Mouse (Mus musculus) neural tube, embryonic 12.5 days (tissue): ENCODE measurements around the gene Sdk2. TPM values are rescaled to one million over a fixed set of nuclear protein-coding genes. Genes with fewer than 3 reads are reported as not detected.
A peak's percentile ranks its signal among the peaks of the same experiment; 100 is the strongest.

ENCODE experiments used
- ATAC-seq: fragments of 200-750 bp; cut with Nextera tagmentation; 2 replicates; pipeline ENCODE4 v1.8.0; 2017; ENCODE audit warnings: low read depth, mild to moderate bottlenecking, moderate TSS enrichment, moderate library complexity; ENCODE audit not compliant: low FRiP score
- H3K27ac ChIP-seq: fragments of 300-500 bp; sonication (generic); 2 replicates; pipeline ENCODE4 v1.5.1; 2016
- H3K27me3 ChIP-seq: fragments of 300-500 bp; sonication (generic); replicated peaks from 2 replicates; pipeline ENCODE4 v1.6.1; 2016; ENCODE audit warnings: mild to moderate bottlenecking
- H3K36me3 ChIP-seq: fragments of 300-500 bp; sonication (generic); 2 replicates; pipeline ENCODE4 v1.6.1; 2016; ENCODE audit warnings: mild to moderate bottlenecking
- H3K4me1 ChIP-seq: fragments of 300-500 bp; sonication (generic); 2 replicates; pipeline ENCODE4 v1.6.1; 2016
- H3K4me2 ChIP-seq: fragments of 300-500 bp; sonication (generic); replicated peaks from 2 replicates; pipeline ENCODE4 v1.6.1; 2016; ENCODE audit warnings: mild to moderate bottlenecking
- H3K4me3 ChIP-seq: fragments of 300-500 bp; sonication (generic); 2 replicates; pipeline ENCODE4 v1.5.1; 2016
- H3K9ac ChIP-seq: fragments of 300-500 bp; sonication (generic); 2 replicates; pipeline ENCODE4 v1.6.1; 2016; ENCODE audit warnings: mild to moderate bottlenecking
- H3K9me3 ChIP-seq: fragments of 300-500 bp; sonication (generic); 2 replicates; pipeline ENCODE4 v1.6.1; 2016; ENCODE audit warnings: mild to moderate bottlenecking
- WGBS: fragments of 180-500 bp; shearing (Covaris S2); methylation state at CpG from one replicate; pipeline ENCODE4 v1.1.7; 2016; 5-methylcytosine and 5-hydroxymethylcytosine counted together
- polyA plus RNA-seq: library from polyadenylated mRNA; unstranded; fragments of >200 nt; fragmentation: Nextera tagmentation; extraction: Ambion mirVana; gene quantifications from 2 replicates; pipeline ENCODE4 v1.2.1, GENCODE M21; 2016

The Sdk2 gene
- polyA plus RNA-seq, 1 experiment from 2014 or later = 7.1 TPM

GRCm38 (mm10) chr11:113867066-113867465 is 199.8 kb downstream of the Sdk2 start:
- Histone ChIP-seq H3K9ac (no peak overlapping the region), H3K4me1 (0 out of 2 replicates have a peak, but pooled peaks cover 3% of the 10 kb centered on the region), H3K4me3 (no peak overlapping the region), H3K4me2 (no peak overlapping the region), H3K36me3 (no peaks in the 10 kb centered on the region), H3K27me3 (no peaks in the 10 kb centered on the region), H3K27ac (no peak overlapping the region), H3K9me3 (no peaks in the 10 kb centered on the region)
- 88% methylated on average over 8 of the region's 8 CpGs for WGBS
- ATAC-seq = no peak

DNA sequence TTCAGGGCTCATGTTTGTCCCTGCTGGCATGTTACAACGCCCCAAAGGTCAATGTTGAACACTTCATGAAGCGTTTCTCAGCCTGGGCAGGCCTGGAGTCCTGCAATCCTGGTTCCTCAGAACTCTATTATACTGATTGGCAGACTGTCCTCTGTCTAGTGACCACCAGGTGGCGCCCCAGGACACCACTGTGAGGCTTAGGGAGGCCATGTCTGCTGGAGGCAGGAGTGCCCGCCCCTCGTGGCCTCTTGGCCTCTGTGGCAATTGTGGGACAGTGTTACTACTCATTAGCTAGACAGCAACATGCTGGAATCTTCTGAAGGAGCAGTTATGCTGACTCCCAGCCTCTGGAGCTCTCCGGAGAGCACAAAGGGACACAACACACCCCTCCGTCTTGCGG is 201.2 kb downstream of the Sdk2 start:
- H3K4me2 ChIP-seq = no peak overlapping the region
- H3K27ac ChIP-seq = no peak overlapping the region
- 0 out of 2 replicates have a peak, but pooled peaks cover 3% of the 10 kb centered on the region for H3K4me1 ChIP-seq
- no peaks in the 10 kb centered on the region for H3K27me3 ChIP-seq
- H3K9ac ChIP-seq = no peak overlapping the region
- no peak overlapping the region for H3K4me3 ChIP-seq
- WGBS = 35% methylated on average over 8 of the region's 8 CpGs
- H3K36me3 ChIP-seq = no peaks in the 10 kb centered on the region
- no peaks in the 10 kb centered on the region for H3K9me3 ChIP-seq
- ATAC-seq = peak; percentile 72; the same call in 1 of the 2 replicates

- Histone ChIP-seq H3K27ac (no peak overlapping the region), H3K9me3 (no peaks in the 10 kb centered on the region), H3K9ac (no peak overlapping the region), H3K4me3 (no peak overlapping the region), H3K36me3 (peaks cover 10% of the 10 kb centered on the region; the same call in 1 of the 2 replicates), H3K27me3 (no peaks in the 10 kb centered on the region), H3K4me1 (0 out of 2 replicates have a peak, but pooled peaks cover 3% of the 10 kb centered on the region), H3K4me2 (no peak overlapping the region)
- ATAC-seq = no peak
- 78% methylated on average over 5 of the region's 5 CpGs for WGBS
These were observed 203.4 kb downstream of the Sdk2 start for GRCm38 (mm10) chr11:113863408-113863807.

DNA sequence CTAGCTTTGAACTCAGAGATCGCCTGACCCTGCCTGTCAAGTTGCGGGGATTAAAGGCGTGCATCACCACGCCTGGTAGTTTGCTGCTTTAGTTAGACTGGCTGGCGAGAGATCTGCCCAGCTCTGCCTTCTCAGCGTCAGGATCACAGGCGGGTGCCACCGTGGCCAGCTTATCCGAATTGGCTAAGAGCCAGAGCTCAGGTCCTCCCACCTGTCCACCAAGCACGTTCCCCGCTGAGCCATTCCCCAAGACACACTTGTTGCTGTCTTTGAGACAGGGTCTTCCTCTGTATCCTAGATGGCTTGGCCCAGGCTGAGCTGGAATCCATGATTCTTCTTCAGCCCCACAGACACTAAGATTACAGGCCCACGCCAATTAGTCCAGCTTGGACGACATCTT is 211.2 kb downstream of the Sdk2 start:
- Histone ChIP-seq H3K4me3 (no peak overlapping the region), H3K27ac (no peak overlapping the region), H3K27me3 (no peaks in the 10 kb centered on the region), H3K36me3 (peaks cover 21% of the 10 kb centered on the region), H3K4me2 (no peak overlapping the region), H3K9ac (no peak overlapping the region), H3K4me1 (no peaks in the 10 kb centered on the region), H3K9me3 (no peaks in the 10 kb centered on the region)
- 90% methylated on average over 13 of the region's 13 CpGs for WGBS
- ATAC-seq = no peak

GRCm38 (mm10) chr11:113851750-113852149 is 215.1 kb downstream of the Sdk2 start:
- Histone ChIP-seq H3K9me3 (no peaks in the 10 kb centered on the region), H3K9ac (no peak overlapping the region)
- 92% methylated on average over 8 of the region's 8 CpGs for WGBS

DNA sequence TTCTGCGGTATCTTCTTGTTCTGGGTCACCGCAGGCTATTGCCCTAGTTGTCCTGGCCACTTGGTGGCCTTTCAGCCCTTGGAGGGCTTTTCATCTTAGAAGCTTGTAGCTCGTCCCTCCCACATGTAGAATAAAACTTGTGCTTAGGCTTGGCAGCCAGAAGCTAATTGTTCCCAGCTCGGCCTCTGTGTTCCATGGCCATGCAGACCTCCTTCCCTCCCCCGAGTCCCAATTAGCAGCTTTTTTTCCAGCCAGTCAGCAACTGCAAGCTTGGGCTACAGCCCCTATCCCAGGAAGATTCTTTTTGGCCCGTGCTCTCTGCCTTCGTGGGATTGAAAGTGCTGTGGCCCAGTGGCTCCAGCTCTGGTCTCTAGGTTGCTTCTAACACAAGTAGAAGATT is 217.5 kb downstream of the Sdk2 start:
- Histone ChIP-seq H3K4me3 (no peak overlapping the region), H3K27ac (no peak overlapping the region), H3K4me2 (no peak overlapping the region), H3K27me3 (no peaks in the 10 kb centered on the region), H3K36me3 (no peaks in the 10 kb centered on the region), H3K9ac (no peak overlapping the region), H3K9me3 (no peaks in the 10 kb centered on the region), H3K4me1 (no peaks in the 10 kb centered on the region)
- 65% methylated on average over 7 of the region's 7 CpGs for WGBS
- ATAC-seq = no peak

More at GRCm38 (mm10) chr11:113851750-113852149, 215.1 kb downstream of the Sdk2 start:
- no peak overlapping the region for H3K4me3 ChIP-seq
- H3K36me3 ChIP-seq = peaks cover 7% of the 10 kb centered on the region
- no peaks in the 10 kb centered on the region for H3K27me3 ChIP-seq
- no peak overlapping the region for H3K27ac ChIP-seq
- H3K4me2 ChIP-seq = no peak overlapping the region
- no peak for ATAC-seq
- no peaks in the 10 kb centered on the region for H3K4me1 ChIP-seq

DNA sequence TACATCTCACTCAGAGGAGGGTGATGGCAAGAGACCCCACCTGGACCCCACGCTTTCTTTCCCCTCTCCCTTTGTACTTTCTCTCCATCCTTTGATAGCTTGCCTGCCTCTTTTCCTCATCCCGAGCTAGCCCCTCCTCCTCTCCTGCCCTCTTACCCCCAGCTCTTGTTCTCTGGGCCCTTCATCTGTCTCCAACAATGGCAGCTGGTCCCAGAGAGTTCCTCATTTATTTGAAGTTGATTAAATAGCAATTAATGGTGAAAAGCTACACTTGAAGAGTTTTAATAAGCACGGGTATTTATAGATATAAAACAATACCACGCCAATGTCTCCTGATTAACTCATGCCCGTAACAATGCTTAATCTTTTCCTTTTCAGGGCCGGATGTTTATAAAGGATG is 222.9 kb downstream of the Sdk2 start:
- H3K9ac ChIP-seq = no peak overlapping the region
- no peaks in the 10 kb centered on the region for H3K9me3 ChIP-seq
- no peak for ATAC-seq
- 65% methylated on average over 6 of the region's 6 CpGs for WGBS
- no peak overlapping the region for H3K4me3 ChIP-seq
- no peaks in the 10 kb centered on the region for H3K4me1 ChIP-seq
- H3K27me3 ChIP-seq = no peaks in the 10 kb centered on the region
- no peak overlapping the region for H3K27ac ChIP-seq
- H3K36me3 ChIP-seq = peaks cover 11% of the 10 kb centered on the region
- no peak overlapping the region for H3K4me2 ChIP-seq

DNA sequence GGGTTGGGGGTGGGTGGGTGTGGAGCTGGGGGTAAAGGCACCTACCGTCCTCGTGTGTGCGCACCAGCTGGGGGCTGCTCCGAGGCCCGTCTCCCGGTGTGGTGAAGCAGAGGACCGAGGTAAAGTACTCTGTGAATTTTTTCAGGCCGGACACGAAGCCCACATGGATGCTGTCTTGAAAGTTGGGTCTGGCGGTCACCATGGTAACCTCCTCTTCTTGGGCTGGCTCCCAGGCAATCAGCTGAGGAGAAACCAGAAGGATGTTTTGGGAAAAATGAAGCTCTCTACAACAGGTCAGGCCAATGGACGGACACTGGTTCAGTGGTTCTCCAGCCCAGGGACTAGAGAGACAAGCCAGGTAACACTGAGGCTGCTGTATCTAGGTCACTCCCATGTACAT is 224.0 kb downstream of the Sdk2 start:
- Histone ChIP-seq H3K4me3 (no peak overlapping the region), H3K4me1 (no peaks in the 10 kb centered on the region), H3K4me2 (no peak overlapping the region), H3K27me3 (no peaks in the 10 kb centered on the region), H3K36me3 (peaks cover 13% of the 10 kb centered on the region), H3K9me3 (no peaks in the 10 kb centered on the region), H3K27ac (no peak overlapping the region), H3K9ac (no peak overlapping the region)
- ATAC-seq = no peak
- WGBS = 90% methylated on average over 11 of the region's 11 CpGs

DNA sequence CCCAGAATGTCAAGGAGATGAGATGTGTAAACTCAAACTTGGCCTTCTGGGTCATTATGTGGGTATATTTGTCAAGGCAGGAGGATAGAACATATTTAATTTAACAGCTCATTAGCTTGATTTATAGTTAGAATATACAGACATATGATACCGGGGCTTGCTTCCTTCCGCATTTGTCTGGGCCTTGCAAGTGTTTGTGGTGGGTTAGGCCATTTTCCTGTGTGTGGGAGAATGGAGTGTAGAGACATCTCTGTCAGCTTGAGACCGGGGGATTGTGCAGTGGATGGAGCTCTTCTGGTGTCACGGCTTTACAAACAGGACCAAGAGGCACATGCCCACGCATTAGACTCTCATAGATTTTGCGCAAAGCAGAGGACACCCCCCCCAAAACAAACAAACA is 235.2 kb downstream of the Sdk2 start:
- Histone ChIP-seq H3K9me3 (no peaks in the 10 kb centered on the region), H3K27ac (no peak overlapping the region), H3K4me3 (no peak overlapping the region), H3K27me3 (no peaks in the 10 kb centered on the region), H3K36me3 (peaks cover 26% of the 10 kb centered on the region), H3K4me1 (peaks cover 6% of the 10 kb centered on the region), H3K4me2 (no peak overlapping the region), H3K9ac (no peak overlapping the region)
- ATAC-seq = no peak
- WGBS = 88% methylated on average over 6 of the region's 6 CpGs

DNA sequence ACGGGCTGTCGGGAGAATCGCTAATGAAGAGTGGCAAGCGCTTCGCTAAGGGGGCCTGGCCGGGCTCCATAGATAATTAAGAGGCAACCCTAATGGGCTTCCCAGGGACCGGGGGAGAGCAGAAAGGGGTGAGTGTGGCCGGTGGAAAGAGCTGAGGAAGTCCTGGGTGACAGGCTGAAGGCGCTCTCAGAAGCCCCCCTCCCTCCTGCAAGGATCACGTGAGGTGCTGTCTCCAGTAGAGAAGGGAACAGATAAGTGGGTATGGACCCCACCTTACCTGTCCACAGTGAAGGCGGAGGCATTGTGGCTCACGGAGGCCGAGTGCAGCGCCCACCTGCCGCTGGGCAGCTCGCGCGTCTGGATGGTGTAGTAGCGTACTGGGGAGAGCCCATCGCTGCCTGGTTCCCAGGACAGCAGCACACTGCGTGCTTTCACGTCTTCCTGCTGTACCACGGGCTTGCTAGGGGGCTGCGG is 238.7 kb downstream of the Sdk2 start:
- ATAC-seq = 0 out of 2 replicates have a peak, but pooled peaks have one; percentile 21
- Histone ChIP-seq H3K9me3 (no peaks in the 10 kb centered on the region), H3K36me3 (peaks cover 21% of the 10 kb centered on the region), H3K9ac (no peak overlapping the region), H3K4me3 (no peak overlapping the region), H3K4me2 (peak overlapping the region; percentile 32; the same call in 1 of the 2 replicates), H3K4me1 (peaks cover 10% of the 10 kb centered on the region), H3K27me3 (no peaks in the 10 kb centered on the region), H3K27ac (no peak overlapping the region)
- WGBS = 30% methylated on average over 24 of the region's 24 CpGs

DNA sequence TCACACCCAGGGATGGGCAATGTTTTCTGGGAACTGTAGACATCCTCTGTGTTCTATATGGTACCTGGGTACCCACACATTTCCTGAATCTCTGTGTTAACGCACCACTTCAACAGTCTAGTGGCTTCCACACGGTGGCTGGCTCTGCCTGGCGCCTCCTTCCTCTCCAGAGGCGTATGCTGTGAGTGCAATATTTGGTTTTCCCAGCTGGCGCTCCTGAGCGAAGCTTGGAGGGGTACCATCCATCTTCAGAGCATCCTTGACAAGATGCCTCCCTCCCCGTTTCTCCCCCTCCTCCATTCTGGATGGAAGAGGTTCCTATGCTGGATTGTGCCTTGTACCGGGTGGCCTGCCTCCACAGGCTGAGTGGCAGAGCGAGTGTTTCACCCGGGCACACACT is 246.8 kb downstream of the Sdk2 start:
- peaks cover 11% of the 10 kb centered on the region; the same call in 1 of the 2 replicates for H3K36me3 ChIP-seq
- no peaks in the 10 kb centered on the region for H3K9me3 ChIP-seq
- 88% methylated on average over 10 of the region's 10 CpGs for WGBS
- H3K27ac ChIP-seq = no peak overlapping the region
- no peak for ATAC-seq
- no peaks in the 10 kb centered on the region for H3K27me3 ChIP-seq
- no peak overlapping the region for H3K9ac ChIP-seq
- H3K4me2 ChIP-seq = no peak overlapping the region
- no peak overlapping the region for H3K4me3 ChIP-seq
- peaks cover 11% of the 10 kb centered on the region; the same call in 1 of the 2 replicates for H3K4me1 ChIP-seq

DNA sequence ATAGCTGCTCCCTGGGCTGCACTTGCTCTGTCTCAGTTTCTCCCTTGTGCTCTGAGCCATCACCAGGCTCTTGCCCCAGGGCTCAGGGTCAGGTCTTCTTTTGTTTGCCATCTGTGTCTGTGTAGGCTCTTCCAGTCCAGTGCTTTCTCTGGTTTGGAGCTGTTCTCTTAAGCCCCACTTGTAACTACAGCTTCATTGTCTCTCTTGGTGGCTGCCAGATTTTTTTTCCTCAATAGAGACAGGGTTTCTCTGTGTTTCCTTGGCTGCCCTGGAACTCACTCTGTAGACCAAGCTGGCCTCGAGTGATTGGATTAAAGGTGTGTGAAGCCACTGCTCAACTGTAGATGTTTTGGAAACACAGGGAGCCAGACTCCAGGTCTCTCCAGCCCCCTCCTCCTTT is 247.8 kb downstream of the Sdk2 start:
- Histone ChIP-seq H3K27ac (no peak overlapping the region), H3K36me3 (peaks cover 11% of the 10 kb centered on the region; the same call in 1 of the 2 replicates), H3K4me3 (no peak overlapping the region), H3K9ac (no peak overlapping the region), H3K4me2 (no peak overlapping the region), H3K9me3 (no peaks in the 10 kb centered on the region), H3K4me1 (peaks cover 11% of the 10 kb centered on the region; the same call in 1 of the 2 replicates), H3K27me3 (no peaks in the 10 kb centered on the region)
- no peak for ATAC-seq
- 41% methylated on average over 1 of the region's 1 CpGs for WGBS

- 69% methylated on average over 12 of the region's 12 CpGs for WGBS
- no peak overlapping the region for H3K4me3 ChIP-seq
- ATAC-seq = no peak
These were observed 249.8 kb downstream of the Sdk2 start for GRCm38 (mm10) chr11:113816971-113817548.

More at GRCm38 (mm10) chr11:113816971-113817548, 249.8 kb downstream of the Sdk2 start:
- no peak overlapping the region for H3K27ac ChIP-seq
- no peaks in the 10 kb centered on the region for H3K9me3 ChIP-seq
- H3K9ac ChIP-seq = no peak overlapping the region
- no peaks in the 10 kb centered on the region for H3K27me3 ChIP-seq
- peaks cover 6% of the 10 kb centered on the region; the same call in 1 of the 2 replicates for H3K4me1 ChIP-seq
- H3K4me2 ChIP-seq = no peak overlapping the region
- 0 out of 2 replicates have a peak, but pooled peaks cover 3% of the 10 kb centered on the region for H3K36me3 ChIP-seq
